Mouse (Mus musculus) cerebellum, adult 2 months (tissue): Measurements from ENCODE around the gene Bmpr1a.
"Not testable (repeated sequence)": the region's sequence is repeated elsewhere in the genome, so short reads cannot be mapped to it uniquely, and the experiment has no call there.

Experiments used
- CTCF ChIP-seq: fragments of 200-500 bp; IDR thresholded peaks from 2 replicates; pipeline ENCODE4 v1.5.1; 2011; ENCODE audit warnings: low read depth, mild to moderate bottlenecking, control low read depth, low read length, moderate library complexity, borderline replicate concordance; ENCODE audit not compliant: insufficient read depth
- POLR2A ChIP-seq: fragments of 200-500 bp; IDR thresholded peaks from 2 replicates; pipeline ENCODE4 v1.6.1; 2011; ENCODE audit warnings: low read length, control low read depth, borderline replicate concordance; ENCODE audit not compliant: insufficient read depth

- not testable (repeated sequence) for TF ChIP-seq CTCF, POLR2A
These were observed 138.6 kb downstream of the Bmpr1a start for GRCm38 (mm10) chr14:34364254-34365146.
